Mouse (Mus musculus) embryonic stem cell, embryonic (primary cell): ENCODE measurements around the gene Ap1m1.

Source experiments
- CTCF ChIA-PET, 4 experiments: fragments of 300-600 bp in 2 of 4; fragments of 350-600 bp in 2 of 4; sonication (Branson Sonifier 250); formaldehyde crosslinking; loops; one replicate each; lab custom pipeline; 2022; ENCODE audit warnings: inconsistent platforms in 2 of 4; lab: Charles Lee
- POLR2A ChIA-PET, 4 experiments: fragments of 300-600 bp in 2 of 4; fragments of 350-600 bp in 2 of 4; sonication (Branson Sonifier 250); formaldehyde crosslinking; loops; one replicate each; lab custom pipeline; 2022; ENCODE audit warnings: antibody characterized with exemption in 4 of 4, inconsistent platforms in 1 of 4; lab: Charles Lee

Ap1m1 gene

DNA sequence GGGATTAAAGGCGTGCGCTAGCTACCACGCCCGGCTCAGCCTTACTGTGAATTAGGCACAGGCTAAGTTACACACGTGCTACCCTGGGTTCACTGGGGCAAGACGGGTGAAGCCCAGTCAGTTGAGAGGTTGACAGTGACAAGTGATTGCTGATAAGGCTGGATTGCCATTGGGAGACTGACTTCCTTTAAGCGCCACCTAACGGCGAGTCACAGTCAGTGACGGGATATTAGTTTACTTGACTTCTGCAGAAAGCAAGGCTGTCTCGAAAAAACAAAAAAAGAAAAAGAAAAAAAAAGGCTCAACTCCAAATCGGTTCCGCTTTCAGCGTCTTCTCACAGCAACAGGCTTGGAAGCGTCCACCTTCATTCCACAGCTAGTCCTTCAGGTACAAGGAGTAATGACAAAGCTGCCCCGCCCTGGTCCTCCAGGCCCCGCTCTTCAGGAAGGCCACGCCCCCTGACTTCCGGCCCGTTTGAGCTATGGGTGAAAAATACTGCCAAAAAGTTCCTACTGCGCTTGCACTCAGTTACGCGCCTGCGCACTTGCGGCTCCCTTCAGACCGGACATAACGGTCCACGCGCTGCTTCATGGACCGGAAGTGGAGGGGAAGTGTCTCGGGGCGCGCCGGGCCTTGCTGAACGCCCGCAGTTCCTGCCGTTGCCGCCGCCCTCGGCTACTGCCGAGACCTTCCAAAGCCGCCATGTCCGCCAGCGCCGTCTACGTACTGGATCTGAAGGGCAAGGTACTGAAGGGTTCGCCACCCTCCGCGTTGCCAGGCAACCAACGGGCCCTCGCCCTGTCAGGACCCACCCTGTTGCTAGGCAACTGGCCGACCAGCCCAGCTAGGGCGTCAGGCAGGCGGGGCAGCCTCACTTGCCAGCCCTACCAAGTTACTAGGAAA, at the start of gene Ap1m1:
Gene Ap1m1 (plus strand): TSS at position 520 of the 904 bp plus-strand sequence.
- ChIA-PET CTCF (interaction anchor here (0.5 to 2.4 kb wide), 56 partner anchors 14 to 1739 kb away, joined by 3 to 145 read pairs (median 4); partner anchors contain the start of genes Fam32a (in 3 of the 4), Cib3 (in 1 of the 4), Fcho1 (in 1 of the 4) and Gm11034 (in 1 of the 4)), POLR2A (interaction anchor here (0.5 to 3.9 kb wide), 82 partner anchors 10 to 1396 kb away, joined by 3 to 114 read pairs (median 4); partner anchors contain the start of genes Fam32a (in 3 of the 4), Fcho1 (in 1 of the 4), Hsh2d (in 1 of the 4) and Klf2 (in 1 of the 4))

DNA sequence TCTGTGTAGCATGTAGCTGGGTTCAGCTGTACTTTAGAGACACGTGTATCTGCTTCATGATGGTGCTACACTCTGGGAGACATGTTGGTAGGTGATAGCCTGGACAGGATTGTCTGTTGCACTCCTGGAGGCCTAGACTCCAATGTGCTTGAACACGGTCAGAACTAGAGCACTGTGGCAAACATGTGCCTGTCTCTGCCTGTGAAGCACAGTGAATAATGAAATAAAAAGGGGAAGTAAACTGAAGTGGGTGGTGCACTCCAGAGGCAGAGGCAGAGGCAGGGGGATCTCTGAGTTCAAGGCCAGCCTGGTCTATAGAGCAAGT, 49.6 kb upstream of the Ap1m1 start:
- CTCF ChIA-PET, result interaction anchor here in 3 of 4 experiments (0.8 to 4.1 kb wide), 6 partner anchors 13 to 85 kb away, joined by 3 to 20 read pairs (median 4); no protein-coding TSS in a partner anchor
- POLR2A ChIA-PET, result interaction anchor here in 2 of 4 experiments (0.6 to 2.7 kb wide), 15 partner anchors 8 to 128 kb away, joined by 3 to 10 read pairs (median 4); partner anchors contain the start of genes Cib3 (in 1 of the 2), Fam32a (in 1 of the 2) and Klf2 (in 1 of the 2)

DNA sequence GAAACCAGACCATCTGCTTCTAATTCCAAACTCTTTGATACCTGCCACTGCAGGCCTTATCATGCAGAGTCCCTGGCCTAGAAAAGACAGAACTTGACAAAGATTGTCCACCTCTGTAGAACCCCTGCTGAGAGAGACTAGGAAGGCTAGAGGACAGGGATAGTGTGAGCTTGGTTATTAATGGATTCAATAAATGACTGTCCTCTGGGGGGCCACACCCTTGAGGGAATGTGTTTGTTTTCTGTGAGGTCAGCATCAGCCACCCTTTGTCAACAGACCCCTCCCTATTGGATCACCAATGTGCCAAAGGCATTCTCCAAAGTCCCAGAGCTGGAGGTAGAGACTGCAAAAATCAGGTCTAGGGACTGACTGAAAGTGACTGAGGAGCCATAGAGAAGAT, 47.8 kb upstream of the Ap1m1 start:
- POLR2A ChIA-PET, result interaction anchor here in 3 of 4 experiments (0.6 to 2.1 kb wide), 12 partner anchors 37 to 148 kb away, joined by 3 to 7 read pairs (median 4); partner anchors contain the start of genes Ap1m1 (in 2 of the 3) and Klf2 (in 2 of the 3)
- CTCF ChIA-PET, result interaction anchor here in 2 of 4 experiments (1.1 to 1.4 kb wide), 3 partner anchors 11 to 65 kb away, joined by 3 to 4 read pairs (median 4); no protein-coding TSS in a partner anchor

DNA sequence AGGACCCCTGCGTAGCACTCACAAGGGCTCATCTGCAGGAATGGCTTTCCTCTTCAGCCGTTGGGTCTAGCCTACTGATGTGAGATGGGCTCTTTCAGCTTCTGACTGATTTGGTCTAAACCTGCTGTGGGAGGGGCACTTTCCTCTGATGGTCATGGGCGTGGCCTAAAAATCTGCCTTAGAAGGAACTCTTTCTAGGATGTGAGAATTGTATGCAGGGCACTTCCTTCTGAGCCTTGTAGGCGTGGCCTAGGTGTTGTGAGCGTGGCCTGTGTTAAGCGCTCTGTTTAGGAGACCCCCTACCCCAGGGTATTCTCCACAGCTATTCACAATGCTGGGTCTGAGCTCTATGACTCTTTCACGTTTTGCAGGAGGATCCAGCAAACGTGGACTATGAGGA, 41.8 kb upstream of the Ap1m1 start:
- ChIA-PET POLR2A (interaction anchor here in 2 of 4 experiments (0.8 to 1.9 kb wide), 18 partner anchors 8 to 445 kb away, joined by 3 to 8 read pairs (median 4); partner anchors contain the start of genes Fam32a (in 2 of the 2), Hsh2d (in 2 of the 2), Ap1m1 (in 1 of the 2) and Cib3 (in 1 of the 2)), CTCF (interaction anchor here in 2 of 4 experiments (0.6 to 1.5 kb wide), 2 partner anchors 42 to 393 kb away, joined by 3 to 5 read pairs; partner anchors contain the start of gene Ap1m1 (in 1 of the 2))

DNA sequence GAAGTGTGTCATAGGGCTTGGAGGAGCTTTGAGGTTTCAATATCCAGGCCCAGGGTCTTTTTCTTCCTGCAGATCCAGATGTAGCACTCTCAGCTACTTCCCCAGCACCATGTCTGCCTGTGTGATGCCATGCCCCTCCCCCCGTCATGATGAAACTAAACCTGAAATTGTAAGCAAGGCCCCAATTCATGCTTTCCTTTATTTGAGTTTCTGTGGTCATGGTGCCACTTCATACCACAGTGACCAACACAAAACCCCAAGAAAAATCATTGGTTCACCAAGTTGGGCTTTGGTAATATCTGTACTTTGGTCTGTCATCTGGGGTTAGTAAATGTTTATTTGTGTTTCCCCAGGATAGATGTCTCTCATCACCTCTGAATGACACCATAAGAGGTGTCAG, 31.2 kb upstream of the Ap1m1 start:
- ChIA-PET POLR2A (interaction anchor here in 1 of 4 experiments (0.6 kb wide), 1 partner anchor 108 kb away, joined by 3 read pairs; no protein-coding TSS in a partner anchor), CTCF (no interaction called here)

DNA sequence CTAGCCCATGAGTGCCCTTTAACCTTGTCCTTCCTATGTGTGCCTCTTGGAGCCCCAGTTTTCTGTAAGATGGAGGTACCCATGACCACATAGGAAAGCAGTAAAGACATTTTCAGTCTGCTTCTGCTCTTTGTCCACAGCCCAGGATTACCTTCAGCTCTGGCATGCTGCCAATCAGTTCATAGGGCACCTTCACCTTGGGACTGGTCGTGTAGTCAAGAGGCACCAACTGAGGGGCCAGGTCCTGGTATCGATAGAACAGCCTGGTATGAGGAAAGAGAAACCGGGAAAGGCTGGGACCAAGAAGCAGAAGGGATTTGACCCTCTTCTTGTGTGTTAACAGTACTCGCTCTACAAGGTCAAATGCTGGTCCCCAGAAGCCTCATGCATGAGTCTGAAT, 29.6 kb upstream of the Ap1m1 start:
- ChIA-PET CTCF (interaction anchor here in 2 of 4 experiments (0.6 to 1.2 kb wide), 2 partner anchors 33 to 222 kb away, joined by 4 to 13 read pairs; no protein-coding TSS in a partner anchor), POLR2A (interaction anchor here in 2 of 4 experiments (0.5 to 1.1 kb wide), 4 partner anchors 9 to 229 kb away, joined by 3 to 6 read pairs (median 3); partner anchors contain the start of gene Fam32a (in 1 of the 2))

DNA sequence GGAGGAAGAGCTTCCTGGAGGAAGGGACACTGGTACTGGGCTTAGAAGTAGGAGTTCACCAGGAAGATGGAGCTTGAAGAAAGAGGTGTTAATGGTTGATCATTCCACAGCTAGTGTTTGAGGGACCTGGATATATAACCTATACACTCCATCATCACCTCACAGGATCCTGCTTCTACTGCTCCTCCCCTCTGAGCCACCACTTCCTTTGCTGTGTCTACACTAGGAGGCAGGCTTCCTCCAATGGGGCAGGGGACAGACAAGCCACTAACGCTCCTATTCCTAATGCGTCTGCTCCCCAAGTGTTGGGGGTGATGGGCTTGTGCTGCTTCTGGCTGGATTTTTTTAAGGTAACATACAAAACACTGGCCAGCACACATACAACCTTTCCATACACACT, 29.1 kb upstream of the Ap1m1 start:
- ChIA-PET POLR2A (interaction anchor here in 2 of 4 experiments (0.5 to 1.0 kb wide), 3 partner anchors 17 to 229 kb away, joined by 3 read pairs; no protein-coding TSS in a partner anchor), CTCF (interaction anchor here in 2 of 4 experiments (0.6 to 1.2 kb wide), 2 partner anchors 33 to 223 kb away, joined by 4 to 13 read pairs; no protein-coding TSS in a partner anchor)

DNA sequence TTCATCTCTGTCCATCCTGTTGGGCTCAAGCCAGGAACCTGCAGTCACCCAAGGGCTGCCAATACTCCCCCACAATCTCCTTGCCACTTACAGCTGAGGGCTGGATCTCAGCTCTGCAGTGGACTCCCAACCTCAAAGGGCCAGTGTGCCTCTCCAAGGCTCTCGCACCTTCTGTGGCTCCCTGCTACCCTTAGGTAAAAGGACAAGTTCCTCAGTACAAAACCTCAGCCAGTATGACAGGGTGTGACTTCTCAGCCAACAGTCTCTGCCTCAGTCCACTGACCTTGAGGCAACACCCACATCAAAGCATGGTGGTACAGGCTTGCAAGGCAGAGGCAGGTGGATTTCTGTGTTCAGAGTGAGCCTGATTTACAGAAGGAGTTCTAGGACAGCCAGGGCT, 28.0 kb upstream of the Ap1m1 start:
- ChIA-PET CTCF (interaction anchor here in 1 of 4 experiments (0.6 kb wide), 1 partner anchor 28 kb away, joined by 5 read pairs; the partner anchor contains the start of gene Ap1m1), POLR2A (interaction anchor here in 2 of 4 experiments (0.8 to 1.2 kb wide), 3 partner anchors 14 to 22 kb away, joined by 3 to 4 read pairs (median 3); partner anchors contain the start of gene Hsh2d (in 2 of the 2))

DNA sequence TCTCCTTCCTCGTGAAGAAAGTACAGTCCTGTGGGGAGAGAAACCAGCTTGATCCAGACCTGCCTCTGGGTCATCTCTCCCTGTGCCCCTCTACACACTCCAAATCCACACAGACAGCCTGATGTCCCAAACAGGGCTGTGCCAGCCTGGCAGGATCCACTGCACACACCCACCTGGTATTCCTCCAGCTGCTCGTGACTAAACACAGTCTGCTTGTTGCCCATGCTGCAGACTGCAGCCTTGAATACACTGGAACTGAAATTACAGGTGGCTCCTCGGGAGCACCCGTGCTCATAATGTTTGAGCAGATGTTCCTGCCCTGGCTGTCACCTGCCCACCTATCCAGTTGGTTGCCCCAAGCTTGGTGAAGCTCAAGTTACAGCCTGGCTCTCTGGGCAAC, 27.1 kb upstream of the Ap1m1 start, which contains the start of gene Cib3:
Gene Cib3 (minus strand): TSS at position 87 of the 400 bp plus-strand sequence.
- ChIA-PET CTCF (interaction anchor here in 1 of 4 experiments (1.1 kb wide), 1 partner anchor 27 kb away, joined by 6 read pairs; the partner anchor contains the start of gene Ap1m1), POLR2A (interaction anchor here in 3 of 4 experiments (0.6 to 1.2 kb wide), 3 partner anchors 15 to 67 kb away, joined by 3 to 4 read pairs (median 3); partner anchors contain the start of gene Hsh2d (in 1 of the 3))

DNA sequence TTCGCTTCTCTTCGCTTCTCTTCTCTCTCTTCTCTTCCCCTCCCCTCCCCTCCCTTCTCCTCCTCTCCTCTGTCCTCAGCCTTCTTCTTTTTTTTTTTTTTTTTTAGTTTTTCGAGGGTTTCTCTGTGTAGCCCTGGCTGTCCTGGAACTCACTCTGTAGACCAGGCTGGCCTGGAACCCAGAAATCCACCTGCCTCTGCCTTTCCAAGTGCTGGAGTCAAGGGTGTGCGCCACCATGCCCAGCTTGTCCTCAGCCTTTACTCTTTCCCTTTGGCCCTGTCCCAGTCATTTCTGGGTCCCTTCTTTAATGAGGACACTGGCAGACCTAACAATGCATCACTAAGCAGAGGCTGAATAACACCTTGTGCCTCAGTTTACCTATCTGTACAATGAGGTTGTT, 26.3 kb upstream of the Ap1m1 start, which contains the start of gene Gm11034:
Gene Gm11034 (minus strand): TSS at position 101 of the 400 bp plus-strand sequence.
- CTCF ChIA-PET, result interaction anchor here in 1 of 4 experiments (1.1 kb wide), 1 partner anchor 26 kb away, joined by 6 read pairs; the partner anchor contains the start of gene Ap1m1
- POLR2A ChIA-PET, result interaction anchor here in 2 of 4 experiments (0.7 to 1.3 kb wide), 3 partner anchors 16 to 107 kb away, joined by 3 to 4 read pairs (median 3); partner anchors contain the start of gene Olfr374 (in 1 of the 2)

DNA sequence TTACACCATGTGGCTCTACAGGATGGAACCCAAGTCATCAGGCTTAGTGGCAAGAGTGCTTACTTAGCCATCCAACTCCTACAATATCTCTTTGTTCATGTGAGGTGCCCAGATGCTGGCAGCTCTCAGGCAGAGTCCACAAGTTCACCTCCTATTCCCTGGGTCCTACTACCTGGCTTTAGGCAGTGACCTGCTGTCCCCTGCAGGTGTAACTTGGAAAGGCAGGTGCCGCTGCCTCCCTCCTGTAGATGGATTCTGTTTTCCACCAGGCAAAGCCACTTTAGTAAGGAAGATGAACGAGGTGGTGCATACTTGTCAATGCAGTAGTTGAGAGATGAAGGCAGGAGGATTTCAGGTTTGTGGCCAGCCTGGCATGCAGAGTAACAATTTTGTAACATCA, 24.8 kb upstream of the Ap1m1 start:
- POLR2A ChIA-PET, result interaction anchor here in 2 of 4 experiments (1.0 to 1.3 kb wide), 2 partner anchors 25 to 32 kb away, joined by 3 to 4 read pairs; partner anchors contain the start of gene Ap1m1 (in 1 of the 2)
- CTCF ChIA-PET, result interaction anchor here in 3 of 4 experiments (0.6 to 1.2 kb wide), 8 partner anchors 10 to 513 kb away, joined by 3 to 5 read pairs (median 3); partner anchors contain the start of genes Ap1m1 (in 1 of the 3) and B3gnt3 (in 1 of the 3)

DNA sequence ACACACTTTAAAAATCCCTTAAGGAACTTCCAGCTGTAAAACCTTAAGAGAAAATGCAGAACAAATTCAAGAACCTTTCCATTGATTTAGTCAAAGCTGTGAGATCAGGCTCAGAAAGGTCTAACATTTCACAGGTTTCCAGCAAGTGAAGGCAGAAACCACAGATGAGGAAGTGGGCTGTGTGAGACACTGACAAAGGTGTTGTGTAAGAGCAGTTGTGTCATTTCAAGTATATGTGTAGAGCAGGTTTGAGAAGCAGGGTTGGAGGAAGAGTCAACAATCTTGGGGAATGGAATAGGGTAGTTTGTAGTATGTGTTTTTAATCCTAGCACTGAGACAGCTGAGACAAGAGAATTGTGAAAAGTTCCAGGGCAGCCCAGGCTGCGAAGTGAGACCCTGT, 23.9 kb upstream of the Ap1m1 start:
- CTCF ChIA-PET, result interaction anchor here in 1 of 4 experiments (1.0 kb wide), 1 partner anchor 8 kb away, joined by 4 read pairs; no protein-coding TSS in a partner anchor
- POLR2A ChIA-PET, result no interaction called here

DNA sequence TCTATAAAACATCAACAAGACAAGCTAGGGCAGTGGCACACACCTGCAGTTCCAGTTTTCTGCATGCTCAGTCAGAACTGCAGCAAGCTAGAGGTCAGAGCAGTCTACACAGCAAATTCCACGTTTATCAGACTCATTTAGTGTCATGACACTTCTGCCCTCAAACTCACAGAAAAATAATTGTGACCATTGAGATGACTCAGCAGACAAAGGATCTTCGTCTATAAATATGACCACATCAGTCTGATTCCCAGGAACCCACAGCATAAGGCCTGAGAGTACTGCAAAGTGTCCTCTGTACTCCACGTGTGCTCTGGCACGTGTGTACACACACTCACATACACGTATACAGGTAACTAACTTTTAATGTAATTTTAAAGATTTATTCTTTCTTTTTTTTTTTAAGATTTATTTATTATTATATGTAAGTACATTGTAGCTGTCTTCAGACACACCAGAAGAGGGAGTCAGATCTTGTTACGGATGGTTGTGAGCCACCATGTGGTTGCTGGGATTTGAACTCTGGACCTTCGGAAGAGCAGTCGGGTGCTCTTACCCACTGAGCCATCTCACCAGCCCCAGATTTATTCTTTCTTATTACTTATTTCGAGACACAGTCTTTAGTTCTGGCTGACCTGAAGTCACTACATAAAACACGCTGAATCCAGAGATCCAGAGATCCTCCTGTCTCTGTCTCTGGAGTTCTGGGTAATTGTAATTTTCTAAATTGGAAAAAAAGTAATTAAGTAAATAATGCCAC, 20.9 kb upstream of the Ap1m1 start:
- POLR2A ChIA-PET, result interaction anchor here in 3 of 4 experiments (0.6 to 7.3 kb wide), 40 partner anchors 9 to 660 kb away, joined by 3 to 114 read pairs (median 4); partner anchors contain the start of genes Ap1m1 (in 3 of the 3), Hsh2d (in 2 of the 3), Klf2 (in 2 of the 3) and Rab8a (in 1 of the 3)
- CTCF ChIA-PET, result interaction anchor here (0.5 to 6.7 kb wide), 10 partner anchors 9 to 204 kb away, joined by 3 to 145 read pairs (median 4); partner anchors contain the start of gene Ap1m1 (in 3 of the 4)

DNA sequence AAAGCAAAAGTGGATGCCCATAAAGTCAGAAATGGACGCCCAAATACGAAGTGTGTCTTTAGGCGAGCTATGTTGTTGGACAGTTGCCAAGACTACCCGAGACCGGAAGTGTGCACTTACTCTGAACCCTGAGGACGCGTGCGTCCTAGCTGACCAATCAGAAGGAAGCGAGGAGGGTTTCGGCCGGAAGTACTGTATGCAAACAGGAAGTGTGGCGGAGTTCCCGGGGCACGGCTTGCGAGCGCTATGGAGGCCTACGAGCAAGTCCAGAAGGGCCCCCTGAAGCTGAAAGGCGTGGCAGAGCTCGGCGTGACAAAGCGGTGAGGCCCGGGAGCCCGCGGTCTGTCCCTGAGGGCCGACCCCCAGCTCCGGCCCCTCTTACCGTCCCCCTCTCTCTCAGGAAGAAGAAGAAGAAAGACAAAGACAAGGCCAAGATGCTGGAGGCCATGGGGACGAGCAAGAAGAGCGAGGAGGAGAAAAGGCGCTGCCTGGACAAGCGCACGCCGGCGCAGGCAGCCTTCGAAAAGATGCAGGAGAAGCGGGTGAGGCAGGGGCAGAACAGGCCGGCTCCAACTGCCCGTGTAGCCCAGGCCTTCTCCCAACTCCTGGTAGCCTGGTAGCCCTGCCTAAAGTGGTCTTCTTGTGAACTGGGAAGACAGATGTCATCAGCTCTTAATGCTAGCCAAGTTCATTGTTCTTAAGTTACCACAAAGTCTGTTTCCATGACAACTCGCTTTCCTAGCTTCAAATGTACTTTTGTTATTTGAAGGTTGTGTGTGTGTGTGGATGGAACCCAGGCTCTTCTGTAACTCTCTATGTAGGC, 20.1 kb upstream of the Ap1m1 start, which contains the start of gene Fam32a:
Gene Fam32a (plus strand): TSS at position 190 of the 823 bp plus-strand sequence.
- POLR2A ChIA-PET, result interaction anchor here (0.6 to 7.3 kb wide), 42 partner anchors 10 to 661 kb away, joined by 3 to 114 read pairs (median 4); partner anchors contain the start of genes Ap1m1 (in 3 of the 4), Klf2 (in 3 of the 4), Hsh2d (in 2 of the 4) and Rab8a (in 1 of the 4)
- CTCF ChIA-PET, result interaction anchor here (0.7 to 6.7 kb wide), 12 partner anchors 10 to 203 kb away, joined by 3 to 145 read pairs (median 4); partner anchors contain the start of genes Ap1m1 (in 3 of the 4) and Hsh2d (in 1 of the 4)

DNA sequence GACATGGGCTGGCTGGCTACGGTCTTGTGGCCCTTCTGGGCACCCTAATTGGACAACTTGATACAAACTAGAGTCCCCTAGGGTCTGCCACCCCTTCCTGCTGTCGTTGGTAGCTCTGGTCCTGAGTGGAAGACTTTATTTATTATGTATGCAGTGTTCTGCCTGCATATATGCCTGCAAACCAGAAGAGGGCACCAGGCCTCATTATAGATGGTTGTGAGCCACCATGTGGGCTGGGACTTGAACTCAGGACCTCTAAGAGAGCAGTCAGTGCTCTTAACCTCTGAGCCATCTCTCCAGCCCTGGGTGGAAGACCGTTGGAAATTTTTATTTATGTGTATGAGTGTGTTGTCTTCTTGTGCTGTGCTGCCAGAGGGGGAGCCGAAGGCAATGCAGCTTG, 19.1 kb upstream of the Ap1m1 start:
- POLR2A ChIA-PET, result interaction anchor here in 3 of 4 experiments (0.6 to 7.3 kb wide), 10 partner anchors 19 to 635 kb away, joined by 3 to 114 read pairs (median 4); partner anchors contain the start of gene Ap1m1 (in 2 of the 3)
- CTCF ChIA-PET, result interaction anchor here in 2 of 4 experiments (1.2 to 6.7 kb wide), 4 partner anchors 19 to 115 kb away, joined by 3 to 145 read pairs (median 6); partner anchors contain the start of gene Ap1m1 (in 2 of the 2)
